Mouse (Mus musculus): Measurements from ENCODE around the gene Numbl.

GRCm38 (mm10) chr7:27331541-27331851 is 73.3 kb downstream of the Numbl start:
- TF ChIP-seq CTCF (IDR thresholded peaks at IDR 0.05; ENCODE audit: borderline replicate concordance, insufficient read depth, low read depth, low read length) = no peak
- TF ChIP-seq POLR2A (IDR thresholded peaks at IDR 0.05; ENCODE audit: borderline replicate concordance, insufficient read depth, low read length) = no peak

Data from cerebellum, adult 2 months (tissue).